Mouse (Mus musculus): Measurements from ENCODE around the gene Dnajc8. TPM values are rescaled to one million over a fixed set of nuclear protein-coding genes. Genes with fewer than 3 reads are reported as not detected.

The Dnajc8 gene
- polyA plus RNA-seq, 1 experiment from 2014 or later = 216 TPM

GRCm38 (mm10) chr4:132505800-132506199, 29.6 kb upstream of the Dnajc8 start:
- no peak for DNase-seq (ENCODE audit: low spot score)
- Histone ChIP-seq H3K36me3 (no peaks in the 10 kb centered on the region), H3K4me3 (no peak overlapping the region), H3K27ac (replicated peaks) (no peak overlapping the region), H3K4me1 (peaks cover 41% of the 10 kb centered on the region), H3K9me3 (replicated peaks) (no peaks in the 10 kb centered on the region), H3K27me3 (ENCODE audit: low read depth, poor library complexity, severe bottlenecking) (no peaks in the 10 kb centered on the region; the same call in 1 of the 2 replicates)
- WGBS = 28% methylated on average over 10 of the region's 10 CpGs

- no peak for DNase-seq (ENCODE audit: low spot score)
- H3K27me3 ChIP-seq (ENCODE audit: low read depth, poor library complexity, severe bottlenecking) = peaks cover 4% of the 10 kb centered on the region
- H3K4me3 ChIP-seq = no peak overlapping the region
- no peaks in the 10 kb centered on the region for H3K36me3 ChIP-seq
- H3K9me3 ChIP-seq (replicated peaks) = no peaks in the 10 kb centered on the region
- peaks cover 41% of the 10 kb centered on the region for H3K4me1 ChIP-seq
- 80% methylated on average over 6 of the region's 6 CpGs for WGBS
- no peak overlapping the region for H3K27ac ChIP-seq (replicated peaks)
Observed at GRCm38 (mm10) chr4:132506250-132506649, 29.1 kb upstream of the Dnajc8 start.

- no peak overlapping the region; the same call in 1 of the 2 replicates for H3K27ac ChIP-seq (replicated peaks)
- 27% methylated on average over 2 of the region's 2 CpGs for WGBS
- peaks cover 41% of the 10 kb centered on the region for H3K4me1 ChIP-seq
- no peak overlapping the region for H3K4me3 ChIP-seq
- peaks cover 8% of the 10 kb centered on the region for H3K27me3 ChIP-seq (ENCODE audit: low read depth, poor library complexity, severe bottlenecking)
- no peaks in the 10 kb centered on the region for H3K9me3 ChIP-seq (replicated peaks)
- DNase-seq (ENCODE audit: low spot score) = no peak
- no peaks in the 10 kb centered on the region for H3K36me3 ChIP-seq
Observed at GRCm38 (mm10) chr4:132507210-132507609, 28.1 kb upstream of the Dnajc8 start.

GRCm38 (mm10) chr4:132509621-132510296, 25.6 kb upstream of the Dnajc8 start:
- Histone ChIP-seq H3K4me3 (peak overlapping the region; percentile 73), H3K27ac (replicated peaks) (peak overlapping the region; percentile 87), H3K4me1 (peaks cover 53% of the 10 kb centered on the region), H3K36me3 (no peaks in the 10 kb centered on the region), H3K9me3 (replicated peaks) (no peaks in the 10 kb centered on the region), H3K27me3 (ENCODE audit: low read depth, poor library complexity, severe bottlenecking) (peaks cover 16% of the 10 kb centered on the region)
- under 1% methylated on average over 52 of the region's 52 CpGs for WGBS
- DNase-seq (ENCODE audit: low spot score) = peak; percentile 89

GRCm38 (mm10) chr4:132510352-132510798, 25.0 kb upstream of the Dnajc8 start, which contains the start of gene Sesn2:
TSS of gene Sesn2 (minus strand) at chr4:132510501.
- Histone ChIP-seq H3K27ac (replicated peaks) (peak within 1 kb of the TSS; percentile 87), H3K4me3 (peak within 1 kb of the TSS; percentile 73), H3K36me3 (no peaks in the 10 kb centered on the region), H3K4me1 (peaks cover 53% of the 10 kb centered on the region), H3K9me3 (replicated peaks) (no peaks in the 10 kb centered on the region), H3K27me3 (ENCODE audit: low read depth, poor library complexity, severe bottlenecking) (peaks cover 16% of the 10 kb centered on the region)
- DNase-seq (ENCODE audit: low spot score) = peak; percentile 97
- WGBS = 0% methylated on average over 32 of the region's 32 CpGs

GRCm38 (mm10) chr4:132512080-132512479, 23.3 kb upstream of the Dnajc8 start:
- no peak overlapping the region for H3K4me3 ChIP-seq
- 81% methylated on average over 3 of the region's 3 CpGs for WGBS
- DNase-seq (ENCODE audit: low spot score) = no peak
- H3K27ac ChIP-seq (replicated peaks) = no peak overlapping the region
- H3K4me1 ChIP-seq = peaks cover 48% of the 10 kb centered on the region
- H3K9me3 ChIP-seq (replicated peaks) = no peaks in the 10 kb centered on the region
- H3K27me3 ChIP-seq (ENCODE audit: low read depth, poor library complexity, severe bottlenecking) = peaks cover 16% of the 10 kb centered on the region
- H3K36me3 ChIP-seq = no peaks in the 10 kb centered on the region

GRCm38 (mm10) chr4:132513395-132514273, 21.7 kb upstream of the Dnajc8 start:
- Histone ChIP-seq H3K9me3 (replicated peaks) (no peaks in the 10 kb centered on the region), H3K36me3 (no peaks in the 10 kb centered on the region), H3K4me1 (peaks cover 37% of the 10 kb centered on the region), H3K4me3 (0 out of 2 replicates have a peak overlapping the region, but pooled peaks have one; percentile 63), H3K27ac (replicated peaks) (no peak overlapping the region), H3K27me3 (ENCODE audit: low read depth, poor library complexity, severe bottlenecking) (peaks cover 16% of the 10 kb centered on the region)
- DNase-seq (ENCODE audit: low spot score) = no peak
- WGBS = 33% methylated on average over 14 of the region's 14 CpGs

GRCm38 (mm10) chr4:132514555-132515135, 20.7 kb upstream of the Dnajc8 start:
- H3K9me3 ChIP-seq (replicated peaks) = no peaks in the 10 kb centered on the region
- peaks cover 16% of the 10 kb centered on the region for H3K27me3 ChIP-seq (ENCODE audit: low read depth, poor library complexity, severe bottlenecking)
- H3K4me3 ChIP-seq = peak overlapping the region; percentile 63
- H3K27ac ChIP-seq (replicated peaks) = peak overlapping the region; percentile 65; the same call in 1 of the 2 replicates
- H3K4me1 ChIP-seq = peaks cover 27% of the 10 kb centered on the region
- no peaks in the 10 kb centered on the region for H3K36me3 ChIP-seq
- DNase-seq (ENCODE audit: low spot score) = peak; percentile 85
- 3% methylated on average over 21 of the region's 21 CpGs for WGBS

- H3K4me1 ChIP-seq = peaks cover 25% of the 10 kb centered on the region
- H3K9me3 ChIP-seq (replicated peaks) = no peaks in the 10 kb centered on the region
- peak; percentile 88 for DNase-seq (ENCODE audit: low spot score)
- H3K27ac ChIP-seq (replicated peaks) = peak overlapping the region; percentile 65
- H3K4me3 ChIP-seq = peak overlapping the region; percentile 63
- H3K27me3 ChIP-seq (ENCODE audit: low read depth, poor library complexity, severe bottlenecking) = peaks cover 16% of the 10 kb centered on the region
- 22% methylated on average over 22 of the region's 22 CpGs for WGBS
- H3K36me3 ChIP-seq = no peaks in the 10 kb centered on the region
Observed at GRCm38 (mm10) chr4:132515369-132516155, 19.8 kb upstream of the Dnajc8 start.

- no peak overlapping the region for H3K27ac ChIP-seq (replicated peaks)
- peaks cover 23% of the 10 kb centered on the region for H3K4me1 ChIP-seq
- H3K9me3 ChIP-seq (replicated peaks) = no peaks in the 10 kb centered on the region
- DNase-seq (ENCODE audit: low spot score) = no peak
- H3K4me3 ChIP-seq = no peak overlapping the region
- no peaks in the 10 kb centered on the region for H3K36me3 ChIP-seq
- WGBS = 85% methylated on average over 8 of the region's 8 CpGs
- peaks cover 8% of the 10 kb centered on the region; the same call in 1 of the 2 replicates for H3K27me3 ChIP-seq (ENCODE audit: low read depth, poor library complexity, severe bottlenecking)
Observed at GRCm38 (mm10) chr4:132518066-132518465, 17.3 kb upstream of the Dnajc8 start.

GRCm38 (mm10) chr4:132519188-132519587, 16.2 kb upstream of the Dnajc8 start:
- Histone ChIP-seq H3K4me3 (no peak overlapping the region), H3K27me3 (ENCODE audit: low read depth, poor library complexity, severe bottlenecking) (no peaks in the 10 kb centered on the region), H3K36me3 (no peaks in the 10 kb centered on the region), H3K4me1 (peaks cover 18% of the 10 kb centered on the region), H3K9me3 (replicated peaks) (no peaks in the 10 kb centered on the region), H3K27ac (replicated peaks) (no peak overlapping the region)
- DNase-seq (ENCODE audit: low spot score) = no peak
- 92% methylated on average over 3 of the region's 3 CpGs for WGBS

GRCm38 (mm10) chr4:132524321-132524741, 11.0 kb upstream of the Dnajc8 start:
- DNase-seq (ENCODE audit: low spot score) = peak; percentile 40
- Histone ChIP-seq H3K4me1 (peaks cover 13% of the 10 kb centered on the region), H3K9me3 (replicated peaks) (no peaks in the 10 kb centered on the region), H3K27me3 (ENCODE audit: low read depth, poor library complexity, severe bottlenecking) (no peaks in the 10 kb centered on the region), H3K4me3 (0 out of 2 replicates have a peak overlapping the region, but pooled peaks have one; percentile 14), H3K36me3 (peaks cover 7% of the 10 kb centered on the region), H3K27ac (replicated peaks) (peak overlapping the region; percentile 55)
- 11% methylated on average over 11 of the region's 11 CpGs for WGBS

All from midbrain, embryonic 10.5 days (tissue).